Mouse (Mus musculus): Measurements from ENCODE around the gene Rgl3.

Rgl3 gene

DNA sequence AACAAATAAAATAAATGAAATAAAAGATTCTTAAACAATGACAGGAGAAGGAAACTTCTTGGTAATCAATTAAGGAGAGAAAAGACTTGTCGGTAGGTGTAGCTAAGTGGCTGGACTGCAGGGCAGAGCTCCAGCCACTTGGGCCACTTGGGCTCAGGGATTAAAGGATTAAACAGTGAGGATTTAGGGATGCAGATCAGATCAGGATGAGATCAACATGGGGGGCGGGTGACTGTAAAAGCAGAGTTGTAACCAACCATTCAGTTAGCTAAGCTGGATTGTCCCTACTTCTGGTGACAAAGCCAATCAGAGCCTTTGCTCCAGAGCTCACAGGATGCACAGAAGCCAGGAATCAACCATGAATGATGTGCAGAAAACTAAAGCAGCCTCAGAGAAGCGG is 5.3 kb downstream of the Rgl3 start:
- DNase-seq (ENCODE audit: low spot score in 2 of 2), result no peak

- DNase-seq (ENCODE audit: low spot score in 2 of 2), result no peak
Observed at GRCm38 (mm10) chr9:21978398-21979128, 10.7 kb downstream of the Rgl3 start.

DNA sequence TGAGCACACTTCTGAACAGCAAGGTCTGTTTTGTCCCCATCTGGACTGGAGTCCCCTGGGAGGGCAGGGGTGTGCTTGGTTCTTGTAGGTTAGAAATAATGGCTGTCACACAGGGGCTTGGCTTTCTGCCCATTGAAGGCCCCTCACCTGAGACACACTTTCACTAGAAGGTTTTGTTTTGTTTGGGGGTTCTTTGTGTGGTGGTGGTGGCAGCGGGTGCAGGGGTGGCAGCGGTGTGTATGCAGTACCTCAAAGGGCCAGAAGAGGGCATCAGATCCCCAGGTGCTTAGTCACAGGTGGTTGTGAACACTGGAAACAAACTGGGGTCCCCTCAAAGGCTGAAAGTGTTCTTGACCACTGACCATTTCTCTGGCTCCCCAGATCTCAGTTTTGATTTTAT is 11.3 kb downstream of the Rgl3 start:
- DNase-seq (ENCODE audit: low spot score in 2 of 2), result no peak

- DNase-seq (ENCODE audit: low spot score in 2 of 2), result no peak
Observed at GRCm38 (mm10) chr9:21977331-21977730, 11.9 kb downstream of the Rgl3 start.

DNA sequence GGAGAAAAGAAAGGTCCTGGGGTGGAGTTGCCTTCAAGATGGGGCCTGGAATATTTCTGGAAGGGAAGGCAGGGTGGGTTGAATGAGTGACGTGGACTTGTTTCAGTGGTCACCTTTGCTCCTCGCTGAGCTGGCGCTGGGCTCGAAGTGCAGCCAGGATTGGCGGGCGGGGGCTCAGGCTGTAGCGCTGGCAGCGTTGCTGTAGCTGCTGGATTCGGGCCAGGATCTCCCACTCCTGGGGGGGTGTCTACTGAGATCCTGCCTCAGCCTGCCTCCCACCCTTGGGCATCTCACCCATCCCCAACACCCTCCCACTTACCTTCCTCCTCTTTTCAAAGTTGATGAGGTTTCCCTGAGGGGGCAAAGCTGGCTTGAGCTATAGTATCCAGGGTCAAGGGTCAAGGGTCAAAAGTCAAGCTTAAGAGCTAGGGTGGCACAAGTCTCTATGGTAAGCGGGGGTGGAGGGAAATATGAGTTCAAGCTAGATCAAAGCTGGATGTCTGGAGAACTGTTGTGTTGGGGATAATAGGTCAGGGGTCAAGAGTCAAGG is 12.5 kb downstream of the Rgl3 start:
- no peak for DNase-seq (ENCODE audit: low spot score in 2 of 2)

DNA sequence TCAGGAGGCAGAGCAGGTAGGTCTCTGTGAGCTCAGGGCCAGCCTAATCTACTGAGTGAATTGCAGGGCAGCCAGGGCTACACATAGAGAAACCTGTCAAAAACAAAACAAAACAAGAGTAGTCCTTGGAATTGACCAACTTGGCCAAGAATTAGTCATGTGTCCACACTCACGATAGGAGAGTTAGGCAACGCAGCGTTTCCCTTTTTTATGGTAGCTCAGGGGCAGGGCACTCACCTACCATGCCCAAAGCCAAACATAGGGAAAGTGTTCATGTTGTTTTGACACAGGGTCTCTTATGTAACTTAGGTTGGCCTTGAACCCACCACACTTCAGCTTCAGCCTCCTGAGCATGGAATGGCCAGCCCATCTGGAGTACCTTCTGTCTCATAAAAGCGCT is 19.9 kb downstream of the Rgl3 start:
- DNase-seq (ENCODE audit: low spot score in 2 of 2), result no peak

DNA sequence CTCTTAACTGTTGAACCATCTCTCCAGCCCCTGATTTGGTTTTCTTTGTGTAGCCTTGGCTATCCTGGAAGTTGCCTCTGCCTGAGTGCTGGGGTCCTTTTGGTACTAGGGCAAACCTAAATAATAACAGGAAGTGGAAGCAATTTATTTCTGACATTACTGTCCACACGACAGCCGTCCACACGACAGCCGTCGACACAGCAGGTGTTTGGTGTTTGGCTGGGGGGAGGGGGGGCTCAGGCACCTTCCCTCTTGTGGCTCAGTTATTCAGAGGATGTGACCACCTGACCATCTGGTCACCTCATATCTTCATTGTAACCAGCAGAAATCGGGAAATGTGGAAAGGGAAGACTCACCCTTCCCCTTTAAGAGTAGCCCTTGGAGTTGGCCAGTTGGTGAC is 20.4 kb downstream of the Rgl3 start:
- DNase-seq (ENCODE audit: low spot score in 2 of 2), result no peak

- no peak for DNase-seq (ENCODE audit: low spot score in 2 of 2)
Observed at GRCm38 (mm10) chr9:21963417-21963816, 25.8 kb downstream of the Rgl3 start, which contains the start of gene Epor. TSS of gene Epor (minus strand) at chr9:21963506.

GRCm38 (mm10) chr9:21962416-21963059 is 26.7 kb downstream of the Rgl3 start:
- peak; percentile 27 to 38 for DNase-seq (ENCODE audit: low spot score in 2 of 2)

- peak in 1 of 2 experiments; percentile 23 for DNase-seq (ENCODE audit: low spot score in 2 of 2)
Observed at GRCm38 (mm10) chr9:21962010-21962409, 27.2 kb downstream of the Rgl3 start.

GRCm38 (mm10) chr9:21961366-21961980 is 27.8 kb downstream of the Rgl3 start:
- no peak for DNase-seq (ENCODE audit: low spot score in 2 of 2)

DNA sequence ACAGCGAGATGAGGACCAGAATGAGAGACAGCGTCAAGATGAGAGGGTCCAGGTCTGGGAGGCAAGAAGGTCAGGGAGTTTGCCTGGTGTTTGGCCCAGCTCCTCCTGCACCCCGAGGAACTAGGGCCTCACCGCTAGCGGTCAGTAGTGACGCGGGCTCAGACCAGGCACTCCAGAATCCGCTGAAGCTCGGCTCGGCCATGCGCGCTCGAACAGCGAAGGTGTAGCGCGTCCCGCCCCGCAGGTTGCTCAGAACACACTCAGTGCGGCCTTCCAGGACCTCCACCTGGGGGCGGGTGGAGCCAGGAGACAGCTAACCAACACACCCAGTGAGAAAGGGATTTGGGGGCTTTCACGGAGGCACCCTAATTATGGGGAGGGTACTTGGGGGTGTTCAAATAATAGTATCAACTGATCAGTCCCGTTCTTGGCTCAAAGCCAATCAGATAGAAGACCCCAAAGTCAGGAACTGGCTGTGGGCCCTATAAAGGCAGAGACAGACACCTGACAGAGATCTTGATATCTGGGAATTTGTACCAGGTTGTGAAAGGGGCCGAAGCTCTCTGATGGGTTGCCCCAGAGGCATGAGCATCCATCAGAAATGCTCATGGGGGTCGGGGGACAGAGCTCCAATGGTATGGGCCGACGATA is 28.6 kb downstream of the Rgl3 start:
- peak; percentile 22 to 23 for DNase-seq (ENCODE audit: low spot score in 2 of 2)

GRCm38 (mm10) chr9:21960135-21960534 is 29.1 kb downstream of the Rgl3 start:
- no peak for DNase-seq (ENCODE audit: low spot score in 2 of 2)

DNA sequence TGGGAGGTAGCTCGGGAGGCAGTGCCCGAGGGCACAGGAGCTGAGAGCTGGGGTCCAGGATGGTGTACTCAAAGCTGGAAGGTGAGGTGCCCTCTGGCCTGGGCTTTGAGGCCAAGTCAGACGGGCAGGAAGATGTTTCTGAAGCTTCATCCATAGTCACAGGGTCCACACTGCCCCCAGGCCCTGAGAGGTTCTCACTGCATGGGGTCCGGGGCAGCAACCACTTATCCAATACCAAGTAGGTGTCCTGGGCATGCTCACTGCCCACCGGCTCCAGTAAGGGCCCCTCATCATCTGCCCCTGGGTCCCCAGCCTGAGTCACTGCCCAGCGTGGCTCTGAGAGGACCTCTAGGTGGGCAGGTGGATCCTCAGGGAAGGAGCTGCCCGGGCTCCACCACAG is 30.0 kb downstream of the Rgl3 start:
- DNase-seq (ENCODE audit: low spot score in 2 of 2), result no peak

- DNase-seq (ENCODE audit: low spot score in 2 of 2), result no peak
Observed at GRCm38 (mm10) chr9:21958372-21958771, 30.9 kb downstream of the Rgl3 start.

GRCm38 (mm10) chr9:21955570-21956281 is 33.5 kb downstream of the Rgl3 start, which contains the start of gene Swsap1:
TSS of gene Swsap1 (plus strand) at chr9:21955755.
- DNase-seq (ENCODE audit: low spot score in 2 of 2), result peak; percentile 96 to 99

GRCm38 (mm10) chr9:21955225-21955569 is 34.0 kb downstream of the Rgl3 start:
- DNase-seq (ENCODE audit: low spot score in 2 of 2), result no peak

DNA sequence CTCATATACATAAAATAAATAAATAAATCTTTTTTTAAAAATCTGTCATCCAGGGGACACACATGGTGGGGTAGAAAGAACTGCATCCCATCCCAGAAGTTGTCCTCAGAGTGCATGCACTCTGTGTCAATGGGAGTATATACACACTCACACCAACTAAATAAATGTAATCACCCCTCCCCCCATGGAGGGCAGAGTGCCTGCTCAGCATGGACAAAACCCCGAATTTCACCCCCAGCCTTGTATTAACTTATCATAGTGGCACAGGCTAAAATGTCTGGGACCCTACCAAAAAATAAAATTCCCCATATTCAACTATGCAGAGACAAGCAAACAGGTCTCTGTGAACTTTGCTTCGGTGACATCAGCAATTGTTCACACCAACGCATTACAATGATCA is 34.6 kb downstream of the Rgl3 start:
- DNase-seq (ENCODE audit: low spot score in 2 of 2), result no peak

- no peak for DNase-seq (ENCODE audit: low spot score in 2 of 2)
Observed at GRCm38 (mm10) chr9:21953600-21953999, 35.6 kb downstream of the Rgl3 start.

DNA sequence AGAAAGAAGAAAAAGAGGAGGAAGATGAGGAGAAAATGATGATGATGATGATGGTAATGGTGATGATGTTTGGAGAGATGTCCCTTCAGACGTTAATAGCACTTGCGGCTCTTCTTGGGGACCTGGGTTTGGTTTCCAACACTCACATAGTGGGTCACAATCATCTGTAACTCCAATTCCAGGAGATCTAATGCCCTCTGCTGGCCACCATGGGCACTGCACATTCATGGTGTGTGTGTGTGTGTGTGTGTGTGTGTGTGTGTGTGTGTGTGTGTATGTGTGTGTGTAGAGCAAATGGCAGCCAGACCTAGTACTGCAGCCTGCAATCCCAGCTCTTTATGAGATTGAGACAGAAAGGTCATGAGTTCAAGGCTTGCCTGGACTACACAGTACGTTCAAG is 37.3 kb downstream of the Rgl3 start:
- DNase-seq (ENCODE audit: low spot score in 2 of 2), result no peak

DNA sequence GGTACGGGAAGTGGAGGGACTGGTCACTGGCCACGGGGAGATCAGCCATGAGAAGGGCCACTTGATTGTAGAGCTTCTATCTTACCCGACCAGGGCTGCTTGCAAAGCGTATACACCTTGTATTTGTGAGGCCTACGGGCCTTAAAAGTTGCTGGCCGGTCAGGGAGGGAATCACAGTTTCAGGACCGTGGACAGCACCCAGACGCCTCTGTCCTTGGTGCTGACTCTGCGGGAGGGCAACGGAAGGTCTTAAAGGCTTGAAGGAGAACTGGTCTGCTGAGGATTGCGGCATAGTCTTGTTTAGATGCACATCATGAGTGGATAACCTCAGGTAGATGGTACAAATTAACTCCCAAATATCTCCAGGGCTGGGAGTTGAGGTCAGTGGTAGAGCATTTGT is 38.9 kb downstream of the Rgl3 start:
- DNase-seq (ENCODE audit: low spot score in 2 of 2), result peak; percentile 25 to 73

GRCm38 (mm10) chr9:21948790-21949189 is 40.5 kb downstream of the Rgl3 start:
- no peak for DNase-seq (ENCODE audit: low spot score in 2 of 2)

Data from urinary bladder, adult 18-20 months (tissue).